Mouse (Mus musculus): ENCODE measurements around the gene Abcg5. TPM values are rescaled to one million over a fixed set of nuclear protein-coding genes. Genes with fewer than 3 reads are reported as not detected.

The Abcg5 gene
- polyA plus RNA-seq, 1 experiment from 2014 or later = 0.45 TPM

- Histone ChIP-seq H3K27ac (ENCODE audit: low read length) (no peak overlapping the region), H3K27me3 (ENCODE audit: control insufficient read depth, insufficient read depth, low read depth, low read length) (no peaks in the 10 kb centered on the region), H3K4me1 (replicated peaks; ENCODE audit: control insufficient read depth, insufficient read depth, low read length) (peaks cover 7% of the 10 kb centered on the region; the same call in 1 of the 2 replicates), H3K4me3 (ENCODE audit: low read length) (no peak overlapping the region), H3K4me2 (ENCODE audit: low read depth, low read length) (no peak overlapping the region), H3K9ac (ENCODE audit: low read length) (no peak overlapping the region), H3K36me3 (ENCODE audit: control insufficient read depth, insufficient read depth, low read length) (peaks cover 22% of the 10 kb centered on the region), H3K9me3 (ENCODE audit: control insufficient read depth, low read length) (no peaks in the 10 kb centered on the region; the same call in 1 of the 2 replicates)
- no peak for ATAC-seq (ENCODE audit: low read depth)
- 74% methylated on average over 6 of the region's 6 CpGs for WGBS
Observed at GRCm38 (mm10) chr17:84616526-84617074, 66.2 kb downstream of the Abcg5 start.

- no peaks in the 10 kb centered on the region for H3K27me3 ChIP-seq (ENCODE audit: control insufficient read depth, insufficient read depth, low read depth, low read length)
- H3K4me2 ChIP-seq (ENCODE audit: low read depth, low read length) = no peak overlapping the region
- H3K9me3 ChIP-seq (ENCODE audit: control insufficient read depth, low read length) = no peaks in the 10 kb centered on the region; the same call in 1 of the 2 replicates
- no peak for ATAC-seq (ENCODE audit: low read depth)
- peaks cover 7% of the 10 kb centered on the region; the same call in 1 of the 2 replicates for H3K4me1 ChIP-seq (replicated peaks; ENCODE audit: control insufficient read depth, insufficient read depth, low read length)
- 90% methylated on average over 11 of the region's 11 CpGs for WGBS
- H3K4me3 ChIP-seq (ENCODE audit: low read length) = no peak overlapping the region
- no peak overlapping the region for H3K9ac ChIP-seq (ENCODE audit: low read length)
- no peak overlapping the region for H3K27ac ChIP-seq (ENCODE audit: low read length)
- peaks cover 24% of the 10 kb centered on the region for H3K36me3 ChIP-seq (ENCODE audit: control insufficient read depth, insufficient read depth, low read length)
Observed at GRCm38 (mm10) chr17:84615811-84616210, 67.0 kb downstream of the Abcg5 start.

GRCm38 (mm10) chr17:84611971-84612370 lies 70.8 kb downstream of the Abcg5 start:
- H3K4me2 ChIP-seq (ENCODE audit: low read depth, low read length) = no peak overlapping the region
- H3K36me3 ChIP-seq (ENCODE audit: control insufficient read depth, insufficient read depth, low read length) = peaks cover 28% of the 10 kb centered on the region
- H3K9ac ChIP-seq (ENCODE audit: low read length) = no peak overlapping the region
- no peaks in the 10 kb centered on the region for H3K4me1 ChIP-seq (replicated peaks; ENCODE audit: control insufficient read depth, insufficient read depth, low read length)
- 39% methylated on average over 7 of the region's 7 CpGs for WGBS
- no peak overlapping the region for H3K4me3 ChIP-seq (ENCODE audit: low read length)
- peak; percentile 62 for ATAC-seq (ENCODE audit: low read depth)
- no peak overlapping the region for H3K27ac ChIP-seq (ENCODE audit: low read length)
- no peaks in the 10 kb centered on the region; the same call in 1 of the 2 replicates for H3K9me3 ChIP-seq (ENCODE audit: control insufficient read depth, low read length)
- no peaks in the 10 kb centered on the region for H3K27me3 ChIP-seq (ENCODE audit: control insufficient read depth, insufficient read depth, low read depth, low read length)

DNA sequence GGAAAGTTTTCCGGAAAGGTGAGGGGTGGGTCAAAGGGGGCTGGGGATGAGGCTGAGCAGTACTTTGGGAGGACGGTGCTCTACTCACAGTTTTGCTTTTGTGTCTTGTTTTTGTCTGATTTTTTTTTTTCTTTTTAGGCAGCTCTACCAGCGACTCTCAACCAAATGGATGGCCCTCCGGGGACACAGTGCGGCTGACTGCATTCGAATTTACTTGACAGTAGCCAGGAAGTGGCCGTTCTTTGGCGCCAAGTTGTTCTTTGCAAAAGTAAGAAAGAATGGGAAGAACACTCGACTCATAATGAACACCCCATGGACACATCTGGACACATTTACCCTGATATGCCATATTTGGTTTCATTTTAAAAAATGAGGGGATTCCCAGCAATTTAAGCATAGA lies 71.3 kb downstream of the Abcg5 start:
- H3K4me2 ChIP-seq (ENCODE audit: low read depth, low read length) = no peak overlapping the region
- H3K4me3 ChIP-seq (ENCODE audit: low read length) = no peak overlapping the region
- ATAC-seq (ENCODE audit: low read depth) = no peak
- H3K27ac ChIP-seq (ENCODE audit: low read length) = no peak overlapping the region
- no peak overlapping the region for H3K9ac ChIP-seq (ENCODE audit: low read length)
- no peaks in the 10 kb centered on the region for H3K27me3 ChIP-seq (ENCODE audit: control insufficient read depth, insufficient read depth, low read depth, low read length)
- no peaks in the 10 kb centered on the region for H3K4me1 ChIP-seq (replicated peaks; ENCODE audit: control insufficient read depth, insufficient read depth, low read length)
- no peaks in the 10 kb centered on the region; the same call in 1 of the 2 replicates for H3K9me3 ChIP-seq (ENCODE audit: control insufficient read depth, low read length)
- H3K36me3 ChIP-seq (ENCODE audit: control insufficient read depth, insufficient read depth, low read length) = peaks cover 30% of the 10 kb centered on the region
- 77% methylated on average over 9 of the region's 9 CpGs for WGBS

DNA sequence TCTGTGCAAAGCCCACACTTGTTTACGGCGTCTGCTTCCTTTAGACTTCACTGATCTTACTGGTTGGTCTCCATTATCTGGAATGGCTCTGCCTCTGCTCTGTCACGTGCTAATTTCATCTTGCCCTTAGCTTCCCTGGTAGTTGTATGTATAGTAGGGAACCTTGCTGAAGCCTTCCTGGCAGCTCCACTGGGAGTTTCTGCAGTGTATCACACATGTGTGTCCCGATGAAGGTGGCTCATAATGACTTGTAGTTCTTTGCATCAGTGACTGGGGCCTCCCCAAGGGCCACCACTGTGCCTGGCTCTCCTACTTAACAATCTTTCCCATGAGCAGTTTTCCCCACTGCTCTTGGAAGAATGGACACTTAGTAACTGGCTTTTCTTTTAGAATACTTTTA lies 74.2 kb downstream of the Abcg5 start:
- Histone ChIP-seq H3K4me1 (replicated peaks; ENCODE audit: control insufficient read depth, insufficient read depth, low read length) (peaks cover 1% of the 10 kb centered on the region), H3K9me3 (ENCODE audit: control insufficient read depth, low read length) (no peaks in the 10 kb centered on the region; the same call in 1 of the 2 replicates), H3K9ac (ENCODE audit: low read length) (no peak overlapping the region), H3K4me2 (ENCODE audit: low read depth, low read length) (no peak overlapping the region), H3K4me3 (ENCODE audit: low read length) (no peak overlapping the region), H3K27ac (ENCODE audit: low read length) (no peak overlapping the region), H3K27me3 (ENCODE audit: control insufficient read depth, insufficient read depth, low read depth, low read length) (no peaks in the 10 kb centered on the region), H3K36me3 (ENCODE audit: control insufficient read depth, insufficient read depth, low read length) (peaks cover 16% of the 10 kb centered on the region)
- WGBS = 88% methylated on average over 4 of the region's 4 CpGs
- ATAC-seq (ENCODE audit: low read depth) = no peak

Other genes starting within 250 kb of the Abcg5 start
- 7.8 and 8.6 TPM in 2 replicates for gene Thada, start 216.8 kb downstream of the Abcg5 start, polyA plus RNA-seq (2015; fragmentation: Nextera tagmentation; extraction: Ambion mirVana)
- 10.2 and 10.5 TPM in 2 replicates for gene Plekhh2, start 171.1 kb downstream of the Abcg5 start, polyA plus RNA-seq (2015; fragmentation: Nextera tagmentation; extraction: Ambion mirVana)
- 43.7 and 46.9 TPM in 2 replicates for gene Dync2li1, start 56.5 kb downstream of the Abcg5 start, polyA plus RNA-seq (2015; fragmentation: Nextera tagmentation; extraction: Ambion mirVana)
- not detected in 2 replicates for gene Abcg8, start 6.7 kb downstream of the Abcg5 start, polyA plus RNA-seq (2015; fragmentation: Nextera tagmentation; extraction: Ambion mirVana)
- 31.7 and 33.4 TPM in 2 replicates for gene Lrpprc, start 107.8 kb upstream of the Abcg5 start, polyA plus RNA-seq (2015; fragmentation: Nextera tagmentation; extraction: Ambion mirVana)

Measured in lung, embryonic 16.5 days (tissue).